Mouse (Mus musculus): Measurements from ENCODE around the gene Gm20517. TPM values are rescaled to one million over a fixed set of nuclear protein-coding genes. Genes with fewer than 3 reads are reported as not detected.

The Gm20517 gene
- total and polyA plus RNA-seq, 3 experiments, result 1.9 to 2.9 TPM; not detected in 1

DNA sequence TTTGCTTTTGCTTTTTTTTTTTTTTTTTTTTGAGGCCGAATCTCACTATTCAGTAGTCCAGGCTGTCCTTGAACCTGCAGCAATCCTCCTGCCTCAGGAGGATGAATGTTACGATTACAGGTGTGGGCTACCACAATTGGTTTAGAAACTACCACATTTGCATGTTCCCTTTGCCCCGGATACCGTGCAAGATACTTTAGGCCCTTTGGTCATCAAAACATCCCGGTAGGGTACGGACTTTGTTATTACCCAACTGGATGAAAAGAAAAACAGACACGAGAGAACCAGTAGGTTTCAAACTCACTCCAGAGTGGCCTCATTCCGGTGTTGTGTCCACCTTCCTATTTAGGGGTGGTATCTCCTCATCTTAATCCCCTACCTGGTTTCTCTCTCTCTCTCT is 22.9 kb upstream of the Gm20517 start:
- no peak overlapping the region for H3K9ac ChIP-seq (ENCODE audit: control insufficient read depth, low read depth, low read length, poor library complexity, severe bottlenecking)
- H3K79me2 ChIP-seq (ENCODE audit: control insufficient read depth, insufficient read depth, low read length, poor library complexity), result peaks cover 1% of the 10 kb centered on the region
- no peak for DNase-seq (ENCODE audit: low read depth, low spot score)
- H3K4me3 ChIP-seq (ENCODE audit: control insufficient read depth in 1 of 2, insufficient read depth in 1 of 2, low read depth in 2 of 2, low read length in 2 of 2), result no peak overlapping the region
- no peaks in the 10 kb centered on the region for H3K9me3 ChIP-seq (replicated peaks; ENCODE audit: insufficient read depth, low read length)
- TF ChIP-seq EP300 (IDR thresholded peaks at IDR 0.05; ENCODE audit: low read depth in 1 of 2, low read length in 2 of 2), result no peak
- TF ChIP-seq NELFE (IDR thresholded peaks at IDR 0.05; ENCODE audit: low read depth, low read length), result no peak
- no peak for TF ChIP-seq RAD21 (IDR thresholded peaks at IDR 0.05; ENCODE audit: low read depth, low read length)
- TF ChIP-seq ZKSCAN1 (IDR thresholded peaks at IDR 0.05; ENCODE audit: low read depth, low read length), result no peak
- TF ChIP-seq MAZ (IDR thresholded peaks at IDR 0.05; ENCODE audit: low read depth, low read length), result no peak
- no peak for TF ChIP-seq HCFC1 (IDR thresholded peaks at IDR 0.05; ENCODE audit: low read depth, low read length)
- H3K36me3 ChIP-seq (ENCODE audit: control insufficient read depth in 1 of 2, insufficient read depth in 2 of 2, low read length in 2 of 2), result peaks cover 0 to 30% of the 10 kb centered on the region in 2 experiments; a peak in 2 of 4 replicates
- H3K27ac ChIP-seq (ENCODE audit: control insufficient read depth, low read depth, low read length), result no peak overlapping the region
- H3K27me3 ChIP-seq (ENCODE audit: control insufficient read depth in 1 of 2, insufficient read depth in 2 of 2, low read length in 2 of 2), result no peaks in the 10 kb centered on the region
- peaks cover 17 to 32% of the 10 kb centered on the region in 2 experiments for H3K4me1 ChIP-seq (ENCODE audit: control insufficient read depth in 1 of 2, insufficient read depth in 2 of 2, low read length in 2 of 2)

DNA sequence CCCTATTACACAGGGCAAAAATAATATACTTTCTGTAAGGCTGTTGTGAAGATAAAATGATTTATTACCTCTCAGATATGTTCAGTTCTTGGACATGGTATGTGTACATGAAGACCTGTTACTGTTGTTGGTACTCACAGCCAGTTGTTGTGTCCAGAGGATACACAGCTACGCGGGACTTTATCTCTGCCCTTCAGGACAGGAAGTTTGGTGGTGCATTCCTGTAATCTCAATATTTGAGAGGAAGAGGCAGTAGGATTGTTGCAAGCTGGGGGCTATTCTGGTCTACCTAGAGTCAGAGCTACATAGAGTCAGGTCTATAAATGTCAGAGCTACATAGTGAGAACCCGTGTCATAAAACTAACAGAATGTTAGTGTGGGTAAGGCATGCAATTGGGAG is 20.3 kb upstream of the Gm20517 start:
- Histone ChIP-seq H3K9ac (ENCODE audit: control insufficient read depth, low read depth, low read length, poor library complexity, severe bottlenecking) (no peak overlapping the region), H3K4me3 (ENCODE audit: control insufficient read depth in 1 of 2, insufficient read depth in 1 of 2, low read depth in 2 of 2, low read length in 2 of 2) (no peak overlapping the region), H3K9me3 (replicated peaks; ENCODE audit: insufficient read depth, low read length) (no peaks in the 10 kb centered on the region), H3K27ac (ENCODE audit: control insufficient read depth, low read depth, low read length) (no peak overlapping the region), H3K36me3 (ENCODE audit: control insufficient read depth in 1 of 2, insufficient read depth in 2 of 2, low read length in 2 of 2) (peaks cover 0 to 23% of the 10 kb centered on the region in 2 experiments; a peak in 2 of 4 replicates), H3K27me3 (ENCODE audit: control insufficient read depth in 1 of 2, insufficient read depth in 2 of 2, low read length in 2 of 2) (no peaks in the 10 kb centered on the region), H3K4me1 (ENCODE audit: control insufficient read depth in 1 of 2, insufficient read depth in 2 of 2, low read length in 2 of 2) (peaks cover 9 to 31% of the 10 kb centered on the region in 2 experiments), H3K79me2 (ENCODE audit: control insufficient read depth, insufficient read depth, low read length, poor library complexity) (peaks cover 21% of the 10 kb centered on the region)
- peak; percentile 34 for DNase-seq (ENCODE audit: low read depth, low spot score)
- TF ChIP-seq ZNF384 (IDR thresholded peaks at IDR 0.05; ENCODE audit: low read depth, low read length) (no peak), EP300 (IDR thresholded peaks at IDR 0.05; ENCODE audit: low read depth in 1 of 2, low read length in 2 of 2) (peak in 1 of 2 experiments; percentile 37; a peak in 1 of 4 replicates), MXI1 (IDR thresholded peaks at IDR 0.05; ENCODE audit: low read depth, low read length) (no peak), USF1 (IDR thresholded peaks at IDR 0.05; ENCODE audit: low read depth, low read length) (no peak), MAZ (IDR thresholded peaks at IDR 0.05; ENCODE audit: low read depth, low read length) (no peak), E2F4 (IDR thresholded peaks at IDR 0.05; ENCODE audit: borderline replicate concordance, low read depth, low read length) (no peak), GATA1 (IDR thresholded peaks at IDR 0.05; ENCODE audit: low read depth, low read length) (peak; percentile 56), TAL1 (IDR thresholded peaks at IDR 0.05; ENCODE audit: low read length) (peak; percentile 51)

DNA sequence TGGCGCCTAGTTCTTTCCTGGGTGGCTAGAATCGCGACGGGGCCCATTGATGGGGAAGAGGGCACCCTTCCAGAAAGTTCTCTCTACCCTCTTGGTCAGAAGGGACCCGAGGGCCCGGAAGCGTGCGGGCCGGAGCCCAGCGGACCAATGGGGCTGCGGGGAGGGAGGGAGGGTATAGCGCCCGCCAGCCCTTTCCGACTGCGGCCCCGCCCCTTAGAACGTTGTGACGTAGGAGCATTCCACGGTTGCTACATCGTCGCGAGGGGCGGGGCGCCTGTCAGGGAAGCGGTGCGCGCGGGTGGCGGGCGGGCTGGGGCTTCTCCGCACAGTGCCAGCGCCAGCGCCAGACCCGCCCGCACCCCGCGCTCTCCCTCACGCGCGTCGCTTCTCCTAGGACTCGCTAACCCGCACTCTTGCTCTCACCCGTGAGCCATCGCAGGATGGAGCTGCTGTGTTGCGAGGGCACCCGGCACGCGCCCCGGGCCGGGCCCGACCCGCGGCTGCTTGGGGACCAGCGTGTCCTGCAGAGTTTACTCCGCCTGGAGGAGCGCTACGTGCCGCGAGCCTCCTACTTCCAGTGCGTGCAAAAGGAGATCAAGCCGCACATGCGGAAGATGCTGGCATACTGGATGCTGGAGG is 18.1 kb upstream of the Gm20517 start:
- Histone ChIP-seq H3K4me3 (ENCODE audit: control insufficient read depth in 1 of 2, insufficient read depth in 1 of 2, low read depth in 2 of 2, low read length in 2 of 2) (peak overlapping the region; percentile 86 to 96), H3K9me3 (replicated peaks; ENCODE audit: insufficient read depth, low read length) (no peaks in the 10 kb centered on the region), H3K9ac (ENCODE audit: control insufficient read depth, low read depth, low read length, poor library complexity, severe bottlenecking) (peak overlapping the region; percentile 92), H3K27ac (ENCODE audit: control insufficient read depth, low read depth, low read length) (peak overlapping the region; percentile 98), H3K4me1 (ENCODE audit: control insufficient read depth in 1 of 2, insufficient read depth in 2 of 2, low read length in 2 of 2) (peaks cover 20 to 51% of the 10 kb centered on the region in 2 experiments), H3K79me2 (ENCODE audit: control insufficient read depth, insufficient read depth, low read length, poor library complexity) (peaks cover 28% of the 10 kb centered on the region), H3K36me3 (ENCODE audit: control insufficient read depth in 1 of 2, insufficient read depth in 2 of 2, low read length in 2 of 2) (peaks cover 0 to 44% of the 10 kb centered on the region in 2 experiments; a peak in 2 of 4 replicates), H3K27me3 (ENCODE audit: control insufficient read depth in 1 of 2, insufficient read depth in 2 of 2, low read length in 2 of 2) (no peaks in the 10 kb centered on the region)
- peak; percentile 95 for DNase-seq (ENCODE audit: low read depth, low spot score)
- TF ChIP-seq ELF1 (IDR thresholded peaks at IDR 0.05; ENCODE audit: low read depth, low read length), result peak; percentile 66
- TF ChIP-seq HCFC1 (IDR thresholded peaks at IDR 0.05; ENCODE audit: low read depth, low read length), result peak; percentile 66; the same call in 1 of the 2 replicates
- 0 out of 2 replicates have a peak, but pooled peaks have one; percentile 31 for TF ChIP-seq TBP (IDR thresholded peaks at IDR 0.05; ENCODE audit: low read depth, low read length)
- no peak for TF ChIP-seq USF1 (IDR thresholded peaks at IDR 0.05; ENCODE audit: low read depth, low read length)
- 0 out of 2 replicates have a peak, but pooled peaks have one; percentile 23 for TF ChIP-seq POLR2AphosphoS2 (IDR thresholded peaks at IDR 0.05; ENCODE audit: low read length)
- TF ChIP-seq MAX (IDR thresholded peaks at IDR 0.05; ENCODE audit: low read length), result peak; percentile 26
- TF ChIP-seq NRF1 (IDR thresholded peaks at IDR 0.05; ENCODE audit: insufficient read depth, low read depth, low read length, poor library complexity, severe bottlenecking), result peak; percentile 44; the same call in 1 of the 2 replicates
- peak; percentile 34; the same call in 1 of the 2 replicates for TF ChIP-seq MYC (IDR thresholded peaks at IDR 0.05; ENCODE audit: low read depth, low read length)
- peak; percentile 55 to 76 for TF ChIP-seq POLR2A (IDR thresholded peaks at IDR 0.05; ENCODE audit: control insufficient read depth in 1 of 2, insufficient read depth in 1 of 2, low read depth in 1 of 2, low read length in 2 of 2, poor library complexity in 1 of 2)
- peak; percentile 70 for TF ChIP-seq NELFE (IDR thresholded peaks at IDR 0.05; ENCODE audit: low read depth, low read length)
- TF ChIP-seq EP300 (IDR thresholded peaks at IDR 0.05; ENCODE audit: low read depth in 1 of 2, low read length in 2 of 2), result 0 out of 4 replicates have a peak, but pooled peaks of 1 of the 2 experiments have one; percentile 1
- peak; percentile 6; the same call in 1 of the 2 replicates for TF ChIP-seq ETS1 (IDR thresholded peaks at IDR 0.05; ENCODE audit: low read depth, low read length)
- peak; percentile 76; the same call in 1 of the 2 replicates for TF ChIP-seq MXI1 (IDR thresholded peaks at IDR 0.05; ENCODE audit: low read depth, low read length)
- peak; percentile 52; the same call in 1 of the 2 replicates for TF ChIP-seq ZMIZ1 (IDR thresholded peaks at IDR 0.05; ENCODE audit: low read depth, low read length)
- TF ChIP-seq UBTF (IDR thresholded peaks at IDR 0.05; ENCODE audit: borderline replicate concordance, insufficient read depth, low read depth, low read length), result peak; percentile 93; the same call in 1 of the 2 replicates
- no peak for TF ChIP-seq MYB (IDR thresholded peaks at IDR 0.05; ENCODE audit: low read depth, low read length)
